Mouse (Mus musculus) testis, adult 2 months (tissue): Measurements from ENCODE around the gene Cpa2.

Source experiments
- CTCF ChIP-seq: fragments of 200-500 bp; IDR thresholded peaks from 2 replicates; pipeline ENCODE4 v1.5.1; 2012; ENCODE audit warnings: low read depth, mild to moderate bottlenecking, inconsistent platforms, low read length, moderate library complexity; ENCODE audit not compliant: control insufficient read depth, insufficient read depth, insufficient replicate concordance
- POLR2A ChIP-seq: fragments of 200-500 bp; IDR thresholded peaks from 2 replicates; pipeline ENCODE4 v1.6.1; 2012; ENCODE audit warnings: low read depth, mild to moderate bottlenecking, inconsistent platforms, low read length, moderate library complexity; ENCODE audit not compliant: control insufficient read depth

DNA sequence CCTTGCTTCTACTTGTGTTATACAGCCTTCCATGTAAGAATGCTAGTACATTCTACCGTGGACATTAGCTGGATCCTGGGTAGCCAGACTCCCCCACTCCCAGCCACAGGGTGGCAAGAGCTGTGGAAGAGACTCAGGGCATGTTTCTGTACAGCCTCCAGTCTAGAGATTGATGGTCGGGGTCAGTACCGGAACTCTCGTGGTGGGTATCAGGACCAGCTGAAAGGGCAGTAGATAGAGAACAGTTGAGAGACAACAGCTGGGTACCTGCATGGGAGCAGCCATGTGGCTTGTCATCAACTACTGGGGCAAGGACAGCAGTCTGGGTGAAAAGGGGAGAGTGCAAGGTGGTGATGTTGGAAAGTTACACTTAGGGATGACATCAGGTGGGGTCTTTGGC is 63.7 kb downstream of the Cpa2 start:
- TF ChIP-seq CTCF = no peak
- no peak for TF ChIP-seq POLR2A
